Mouse (Mus musculus): Measurements from ENCODE around the gene Cfap206.

GRCm38 (mm10) chr4:34724306-34724705 lies 5.7 kb downstream of the Cfap206 start:
- no peak for TF ChIP-seq TAL1 (conservative IDR thresholded peaks at IDR 0.05; ENCODE audit: low read depth, low read length)
- no peak for TF ChIP-seq CTCF (IDR thresholded peaks at IDR 0.05; ENCODE audit: low read depth, low read length)
- TF ChIP-seq GATA1 (IDR thresholded peaks at IDR 0.05; ENCODE audit: borderline replicate concordance, low read length), result no peak
- TF ChIP-seq POLR2AphosphoS5 (IDR thresholded peaks at IDR 0.05; ENCODE audit: insufficient replicate concordance, low read depth, low read length), result no peak
